Mouse (Mus musculus): ENCODE data around the gene Gdf7.

Gene Gdf7

GRCm38 (mm10) chr12:8301841-8302431 lies at the start of gene Gdf7:
Gene Gdf7 (minus strand): TSS chr12:8301954.
- no peak for DNase-seq (ENCODE audit: extremely low spot score, low read depth, low spot score)

GRCm38 (mm10) chr12:8351025-8351903 lies 49.5 kb upstream of the Gdf7 start:
- DNase-seq (ENCODE audit: extremely low spot score, low read depth, low spot score) = no peak

GRCm38 (mm10) chr12:8348733-8349513 lies 47.2 kb upstream of the Gdf7 start:
- DNase-seq (ENCODE audit: extremely low spot score, low read depth, low spot score) = no peak

- no peak for DNase-seq (ENCODE audit: extremely low spot score, low read depth, low spot score)
Measured at GRCm38 (mm10) chr12:8347746-8348462, 46.1 kb upstream of the Gdf7 start.

GRCm38 (mm10) chr12:8345539-8345938 lies 43.8 kb upstream of the Gdf7 start:
- DNase-seq (ENCODE audit: extremely low spot score, low read depth, low spot score) = no peak

GRCm38 (mm10) chr12:8344897-8345296 lies 43.1 kb upstream of the Gdf7 start:
- no peak for DNase-seq (ENCODE audit: extremely low spot score, low read depth, low spot score)

- no peak for DNase-seq (ENCODE audit: extremely low spot score, low read depth, low spot score)
Measured at GRCm38 (mm10) chr12:8343381-8343780, 41.6 kb upstream of the Gdf7 start.

- no peak for DNase-seq (ENCODE audit: extremely low spot score, low read depth, low spot score)
Measured at GRCm38 (mm10) chr12:8341008-8341407, 39.3 kb upstream of the Gdf7 start.

- DNase-seq (ENCODE audit: extremely low spot score, low read depth, low spot score) = no peak
Measured at GRCm38 (mm10) chr12:8339591-8340319, 38.0 kb upstream of the Gdf7 start.

GRCm38 (mm10) chr12:8338918-8339317 lies 37.2 kb upstream of the Gdf7 start:
- no peak for DNase-seq (ENCODE audit: extremely low spot score, low read depth, low spot score)

GRCm38 (mm10) chr12:8338491-8338890 lies 36.7 kb upstream of the Gdf7 start:
- DNase-seq (ENCODE audit: extremely low spot score, low read depth, low spot score) = no peak

DNA sequence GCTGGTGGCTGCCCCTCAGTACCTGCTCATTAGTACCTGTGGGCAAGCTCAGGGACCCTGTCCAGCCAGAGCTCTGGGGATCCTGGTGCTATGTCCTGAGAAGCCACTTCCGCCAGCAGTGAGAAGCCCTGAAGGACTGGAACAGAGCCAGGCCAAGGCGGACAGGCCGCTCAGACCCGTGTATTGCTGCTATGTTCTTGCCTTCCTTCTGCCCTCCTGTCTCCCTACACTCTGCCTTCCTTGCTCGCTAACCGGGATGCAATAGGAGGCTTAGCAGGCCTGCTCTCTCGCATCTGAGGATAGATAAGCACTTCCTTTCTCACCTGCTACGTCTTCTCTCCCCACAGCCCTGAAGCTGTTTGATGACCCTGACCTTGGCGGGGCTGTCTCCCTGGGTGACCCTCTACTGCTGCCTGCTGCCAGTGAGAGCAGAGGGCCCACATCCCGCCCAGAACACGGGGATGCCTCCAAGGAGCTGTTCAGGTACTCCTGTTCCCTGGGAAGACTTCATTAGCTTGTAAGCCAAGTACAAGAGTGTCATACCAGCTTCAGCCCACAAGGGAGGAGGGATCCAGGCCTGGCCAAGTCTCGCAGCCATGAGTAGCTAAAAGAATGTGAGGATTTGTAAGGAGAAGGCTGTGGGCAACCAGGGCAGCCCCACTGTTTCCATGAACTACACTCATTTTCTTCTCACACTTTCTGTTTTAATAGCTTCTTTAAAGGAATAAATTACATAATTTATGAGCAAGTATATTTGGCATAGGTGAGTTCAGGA lies 35.7 kb upstream of the Gdf7 start:
- no peak for DNase-seq (ENCODE audit: extremely low spot score, low read depth, low spot score)

DNA sequence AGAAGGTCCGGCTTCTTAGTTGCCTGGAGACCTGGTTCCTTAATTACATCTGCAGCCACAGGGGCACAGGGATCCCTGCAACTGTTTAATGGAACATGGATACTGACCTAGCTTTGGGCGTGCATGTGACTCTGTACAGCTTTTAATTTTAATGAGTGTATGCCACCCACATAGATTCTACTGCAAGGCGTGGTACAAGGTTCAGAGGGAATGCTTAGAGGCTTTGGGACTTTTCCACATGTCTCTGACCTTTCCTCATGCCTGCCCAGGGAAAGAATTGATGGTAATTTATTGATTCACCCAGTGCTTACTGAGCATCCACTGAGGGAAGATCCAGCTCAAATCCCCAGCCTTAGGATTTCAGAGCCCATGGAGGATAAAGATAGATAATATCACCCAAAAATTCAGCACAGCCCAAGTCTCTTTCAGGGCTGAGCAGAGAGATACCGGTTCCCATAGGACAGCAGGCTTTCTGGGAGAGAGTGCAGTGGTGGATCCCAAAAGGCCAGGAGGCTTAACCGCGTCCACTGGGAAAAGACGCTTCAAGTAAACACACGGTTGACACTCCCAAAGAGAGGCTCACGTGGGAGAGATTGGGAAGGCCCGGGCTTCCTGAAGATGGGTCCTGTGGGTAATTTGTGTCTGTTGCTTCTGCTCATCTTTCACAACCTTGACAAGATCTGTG lies 35.0 kb upstream of the Gdf7 start:
- no peak for DNase-seq (ENCODE audit: extremely low spot score, low read depth, low spot score)

DNA sequence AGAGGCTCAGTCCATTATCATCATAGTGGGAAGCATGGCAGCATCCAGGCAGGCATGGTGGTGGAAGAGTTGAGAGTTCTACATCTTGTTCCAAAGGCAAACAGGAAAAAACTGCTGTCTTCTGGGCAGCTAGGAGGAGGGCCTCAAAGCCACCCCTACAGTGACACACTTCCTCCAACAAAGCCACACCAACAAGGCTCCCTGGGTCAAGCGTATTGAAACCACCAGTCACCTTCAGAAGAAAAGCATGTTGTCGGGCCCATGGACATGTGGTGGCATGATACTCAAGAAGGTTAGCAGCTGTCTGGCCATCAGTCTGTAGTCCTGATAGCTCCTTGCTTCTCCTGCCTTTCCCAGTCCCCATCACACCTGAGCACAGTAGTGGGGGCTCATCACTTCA lies 33.7 kb upstream of the Gdf7 start:
- no peak for DNase-seq (ENCODE audit: extremely low spot score, low read depth, low spot score)

DNA sequence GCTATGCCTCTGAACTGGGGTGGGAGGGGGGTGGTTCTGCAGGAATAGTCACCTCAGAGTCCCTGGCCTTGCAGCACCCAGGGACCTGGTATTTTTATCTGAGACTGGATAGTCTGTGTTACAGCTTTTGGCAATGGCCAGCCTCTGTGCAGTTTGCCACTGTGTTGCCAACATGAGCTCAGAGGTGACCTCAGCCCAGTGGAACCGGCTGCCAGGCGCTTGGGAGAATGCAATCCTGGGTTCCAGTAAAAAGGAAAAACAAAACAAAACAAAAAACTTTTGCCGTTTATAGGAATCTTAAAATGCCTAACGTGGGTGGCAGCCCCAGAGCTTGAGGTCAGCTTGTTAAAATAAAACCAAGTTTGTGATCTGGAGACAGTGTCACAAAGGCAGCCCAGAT lies 32.5 kb upstream of the Gdf7 start:
- no peak for DNase-seq (ENCODE audit: extremely low spot score, low read depth, low spot score)

DNA sequence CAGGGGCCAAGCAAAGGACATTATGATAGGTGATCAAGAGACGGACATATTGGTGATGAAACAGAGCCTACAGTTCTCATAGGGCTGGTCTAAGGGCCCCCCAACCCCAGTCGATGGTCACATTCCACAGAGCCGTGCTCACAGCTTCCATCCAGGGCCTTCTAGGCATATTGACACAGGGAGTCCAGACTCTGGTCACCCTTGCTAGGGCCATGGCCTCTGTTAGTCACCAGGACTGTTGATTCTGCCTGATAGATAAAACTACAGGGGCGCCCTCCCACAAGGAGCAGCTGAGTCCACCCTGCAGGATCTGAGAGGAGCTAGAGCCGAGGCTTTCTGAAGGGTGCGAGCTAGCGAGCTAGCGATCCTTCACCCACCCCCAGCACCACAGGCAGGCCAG lies 31.9 kb upstream of the Gdf7 start:
- no peak for DNase-seq (ENCODE audit: extremely low spot score, low read depth, low spot score)

DNA sequence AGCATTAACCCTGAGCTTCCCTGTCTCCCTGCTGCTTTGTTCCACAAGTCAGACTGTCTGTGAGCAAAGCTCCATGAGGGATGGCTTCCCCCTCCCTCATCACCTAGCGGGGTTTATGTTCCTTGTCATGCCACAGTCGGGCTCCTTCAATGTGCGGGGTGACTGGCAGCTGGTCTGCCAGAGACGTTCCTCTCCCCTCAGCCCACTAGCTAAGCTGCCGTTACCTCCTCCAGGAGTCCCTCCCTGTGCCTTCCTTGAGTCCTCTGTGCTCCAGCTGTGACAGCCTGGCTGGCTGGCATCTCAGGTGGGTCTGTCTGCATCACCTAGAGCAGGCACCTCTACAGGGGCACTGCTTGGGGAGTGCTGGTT lies 30.4 kb upstream of the Gdf7 start:
- DNase-seq (ENCODE audit: extremely low spot score, low read depth, low spot score) = no peak

DNA sequence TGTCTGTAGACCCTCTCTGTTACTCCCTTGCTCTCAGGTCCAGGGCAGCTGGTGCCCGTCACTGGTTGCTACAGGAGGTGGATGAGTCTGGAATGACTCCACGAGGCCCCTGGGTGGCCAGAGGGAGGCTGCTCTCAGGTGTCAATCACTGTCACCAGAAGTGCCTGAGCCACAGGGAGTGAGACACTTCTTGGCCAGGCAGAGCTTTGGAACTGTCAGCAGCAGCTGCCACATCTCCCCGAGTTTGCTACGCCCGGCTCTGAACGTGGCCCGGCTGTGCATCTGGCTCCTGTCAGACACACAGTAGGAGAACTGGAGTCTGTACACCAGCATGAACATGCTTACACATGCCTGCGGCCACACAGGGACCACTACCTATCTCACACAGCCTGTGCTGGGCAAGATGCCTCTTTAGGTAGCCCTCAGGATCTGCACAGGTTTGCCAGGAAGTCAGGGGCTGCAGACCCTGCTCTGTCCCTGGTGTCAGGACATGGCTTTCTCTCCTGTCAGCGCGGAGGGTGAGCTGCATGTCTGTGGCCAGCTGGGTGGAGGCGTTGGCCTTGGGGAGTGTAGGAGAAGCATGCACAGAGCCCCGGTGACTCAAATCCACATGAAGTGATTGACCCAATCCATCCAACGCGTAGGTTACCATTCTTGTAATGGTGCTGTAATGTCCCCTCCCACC lies 29.9 kb upstream of the Gdf7 start:
- DNase-seq (ENCODE audit: extremely low spot score, low read depth, low spot score) = no peak

- no peak for DNase-seq (ENCODE audit: extremely low spot score, low read depth, low spot score)
Measured at GRCm38 (mm10) chr12:8329236-8329635, 27.5 kb upstream of the Gdf7 start.

Measured in hindlimb bud, embryonic 11.5 days (tissue).